Mouse (Mus musculus): ENCODE measurements around the gene Utrn. TPM values are rescaled to one million over a fixed set of nuclear protein-coding genes. Genes with fewer than 3 reads are reported as not detected.

Utrn gene
- polyA plus RNA-seq, 1 experiment from 2014 or later: 37.4 TPM

GRCm38 (mm10) chr10:12798248-12798647 lies 70.9 kb downstream of the Utrn start:
- H3K36me3 ChIP-seq (ENCODE audit: control insufficient read depth, insufficient read depth, low read length): no peaks in the 10 kb centered on the region
- H3K4me3 ChIP-seq (ENCODE audit: low read length): no peak overlapping the region
- H3K27ac ChIP-seq (ENCODE audit: low read length): no peak overlapping the region
- no peak for ATAC-seq
- H3K27me3 ChIP-seq (replicated peaks; ENCODE audit: control insufficient read depth, insufficient read depth, low read length): no peaks in the 10 kb centered on the region
- no peak overlapping the region for H3K9ac ChIP-seq (ENCODE audit: low read depth, low read length)
- WGBS: 83% methylated on average over 4 of the region's 4 CpGs
- no peaks in the 10 kb centered on the region for H3K9me3 ChIP-seq (ENCODE audit: control insufficient read depth, low read length)
- H3K4me1 ChIP-seq (ENCODE audit: control insufficient read depth, insufficient read depth, low read length): no peaks in the 10 kb centered on the region
- H3K4me2 ChIP-seq (ENCODE audit: low read depth, low read length): no peak overlapping the region

GRCm38 (mm10) chr10:12796510-12796840 lies 72.7 kb downstream of the Utrn start:
- Histone ChIP-seq H3K27me3 (replicated peaks; ENCODE audit: control insufficient read depth, insufficient read depth, low read length) (no peaks in the 10 kb centered on the region), H3K4me2 (ENCODE audit: low read depth, low read length) (no peak overlapping the region), H3K4me1 (ENCODE audit: control insufficient read depth, insufficient read depth, low read length) (peaks cover 4% of the 10 kb centered on the region; the same call in 1 of the 2 replicates), H3K9ac (ENCODE audit: low read depth, low read length) (no peak overlapping the region), H3K36me3 (ENCODE audit: control insufficient read depth, insufficient read depth, low read length) (no peaks in the 10 kb centered on the region), H3K4me3 (ENCODE audit: low read length) (no peak overlapping the region), H3K27ac (ENCODE audit: low read length) (no peak overlapping the region), H3K9me3 (ENCODE audit: control insufficient read depth, low read length) (no peaks in the 10 kb centered on the region)
- ATAC-seq: no peak
- WGBS: 86% methylated on average over 1 of the region's 1 CpGs

- H3K4me1 ChIP-seq (ENCODE audit: control insufficient read depth, insufficient read depth, low read length): peaks cover 4% of the 10 kb centered on the region; the same call in 1 of the 2 replicates
- no peak overlapping the region for H3K4me2 ChIP-seq (ENCODE audit: low read depth, low read length)
- no peak overlapping the region for H3K9ac ChIP-seq (ENCODE audit: low read depth, low read length)
- H3K27me3 ChIP-seq (replicated peaks; ENCODE audit: control insufficient read depth, insufficient read depth, low read length): no peaks in the 10 kb centered on the region
- no peak overlapping the region for H3K4me3 ChIP-seq (ENCODE audit: low read length)
- H3K27ac ChIP-seq (ENCODE audit: low read length): no peak overlapping the region
- no peaks in the 10 kb centered on the region for H3K36me3 ChIP-seq (ENCODE audit: control insufficient read depth, insufficient read depth, low read length)
- no peak for ATAC-seq
- no peaks in the 10 kb centered on the region for H3K9me3 ChIP-seq (ENCODE audit: control insufficient read depth, low read length)
- WGBS: 71% methylated on average over 8 of the region's 8 CpGs
Measured at GRCm38 (mm10) chr10:12795796-12796509, 73.2 kb downstream of the Utrn start.

GRCm38 (mm10) chr10:12792049-12792448 lies 77.1 kb downstream of the Utrn start:
- H3K27ac ChIP-seq (ENCODE audit: low read length): no peak overlapping the region
- H3K9ac ChIP-seq (ENCODE audit: low read depth, low read length): no peak overlapping the region
- ATAC-seq: peak; percentile 24; the same call in 1 of the 2 replicates
- H3K4me1 ChIP-seq (ENCODE audit: control insufficient read depth, insufficient read depth, low read length): peaks cover 7% of the 10 kb centered on the region; the same call in 1 of the 2 replicates
- H3K9me3 ChIP-seq (ENCODE audit: control insufficient read depth, low read length): no peaks in the 10 kb centered on the region
- no peaks in the 10 kb centered on the region for H3K27me3 ChIP-seq (replicated peaks; ENCODE audit: control insufficient read depth, insufficient read depth, low read length)
- no peak overlapping the region for H3K4me3 ChIP-seq (ENCODE audit: low read length)
- no peaks in the 10 kb centered on the region for H3K36me3 ChIP-seq (ENCODE audit: control insufficient read depth, insufficient read depth, low read length)
- no peak overlapping the region for H3K4me2 ChIP-seq (ENCODE audit: low read depth, low read length)
- 43% methylated on average over 6 of the region's 6 CpGs for WGBS

GRCm38 (mm10) chr10:12790881-12791280 lies 78.3 kb downstream of the Utrn start:
- Histone ChIP-seq H3K27ac (ENCODE audit: low read length) (no peak overlapping the region), H3K4me2 (ENCODE audit: low read depth, low read length) (no peak overlapping the region), H3K4me1 (ENCODE audit: control insufficient read depth, insufficient read depth, low read length) (peaks cover 7% of the 10 kb centered on the region; the same call in 1 of the 2 replicates), H3K36me3 (ENCODE audit: control insufficient read depth, insufficient read depth, low read length) (no peaks in the 10 kb centered on the region), H3K9ac (ENCODE audit: low read depth, low read length) (no peak overlapping the region), H3K27me3 (replicated peaks; ENCODE audit: control insufficient read depth, insufficient read depth, low read length) (no peaks in the 10 kb centered on the region), H3K9me3 (ENCODE audit: control insufficient read depth, low read length) (no peaks in the 10 kb centered on the region), H3K4me3 (ENCODE audit: low read length) (no peak overlapping the region)
- WGBS: 52% methylated on average over 3 of the region's 3 CpGs
- no peak for ATAC-seq

GRCm38 (mm10) chr10:12788529-12788928 lies 80.6 kb downstream of the Utrn start:
- no peaks in the 10 kb centered on the region for H3K9me3 ChIP-seq (ENCODE audit: control insufficient read depth, low read length)
- H3K4me1 ChIP-seq (ENCODE audit: control insufficient read depth, insufficient read depth, low read length): peaks cover 7% of the 10 kb centered on the region; the same call in 1 of the 2 replicates
- no peak for ATAC-seq
- H3K27me3 ChIP-seq (replicated peaks; ENCODE audit: control insufficient read depth, insufficient read depth, low read length): no peaks in the 10 kb centered on the region
- no peak overlapping the region for H3K9ac ChIP-seq (ENCODE audit: low read depth, low read length)
- 79% methylated on average over 1 of the region's 1 CpGs for WGBS
- H3K36me3 ChIP-seq (ENCODE audit: control insufficient read depth, insufficient read depth, low read length): no peaks in the 10 kb centered on the region
- no peak overlapping the region for H3K27ac ChIP-seq (ENCODE audit: low read length)
- no peak overlapping the region for H3K4me3 ChIP-seq (ENCODE audit: low read length)
- no peak overlapping the region for H3K4me2 ChIP-seq (ENCODE audit: low read depth, low read length)

GRCm38 (mm10) chr10:12787965-12788364 lies 81.2 kb downstream of the Utrn start:
- Histone ChIP-seq H3K9ac (ENCODE audit: low read depth, low read length) (no peak overlapping the region), H3K27me3 (replicated peaks; ENCODE audit: control insufficient read depth, insufficient read depth, low read length) (no peaks in the 10 kb centered on the region), H3K4me3 (ENCODE audit: low read length) (no peak overlapping the region), H3K36me3 (ENCODE audit: control insufficient read depth, insufficient read depth, low read length) (no peaks in the 10 kb centered on the region), H3K9me3 (ENCODE audit: control insufficient read depth, low read length) (no peaks in the 10 kb centered on the region), H3K4me2 (ENCODE audit: low read depth, low read length) (no peak overlapping the region), H3K27ac (ENCODE audit: low read length) (no peak overlapping the region), H3K4me1 (ENCODE audit: control insufficient read depth, insufficient read depth, low read length) (peaks cover 7% of the 10 kb centered on the region; the same call in 1 of the 2 replicates)
- WGBS: 55% methylated on average over 6 of the region's 6 CpGs
- ATAC-seq: peak; percentile 71

- no peak overlapping the region for H3K9ac ChIP-seq (ENCODE audit: low read depth, low read length)
- H3K4me1 ChIP-seq (ENCODE audit: control insufficient read depth, insufficient read depth, low read length): 0 out of 2 replicates have a peak, but pooled peaks cover 3% of the 10 kb centered on the region
- H3K4me3 ChIP-seq (ENCODE audit: low read length): no peak overlapping the region
- ATAC-seq: no peak
- H3K4me2 ChIP-seq (ENCODE audit: low read depth, low read length): no peak overlapping the region
- no peaks in the 10 kb centered on the region for H3K27me3 ChIP-seq (replicated peaks; ENCODE audit: control insufficient read depth, insufficient read depth, low read length)
- WGBS: 95% methylated on average over 5 of the region's 5 CpGs
- H3K9me3 ChIP-seq (ENCODE audit: control insufficient read depth, low read length): no peaks in the 10 kb centered on the region
- no peaks in the 10 kb centered on the region for H3K36me3 ChIP-seq (ENCODE audit: control insufficient read depth, insufficient read depth, low read length)
- H3K27ac ChIP-seq (ENCODE audit: low read length): no peak overlapping the region
Measured at GRCm38 (mm10) chr10:12785299-12785698, 83.9 kb downstream of the Utrn start.

GRCm38 (mm10) chr10:12781381-12781907 lies 87.7 kb downstream of the Utrn start:
- Histone ChIP-seq H3K36me3 (ENCODE audit: control insufficient read depth, insufficient read depth, low read length) (no peaks in the 10 kb centered on the region), H3K9ac (ENCODE audit: low read depth, low read length) (no peak overlapping the region), H3K4me3 (ENCODE audit: low read length) (no peak overlapping the region), H3K4me2 (ENCODE audit: low read depth, low read length) (no peak overlapping the region), H3K4me1 (ENCODE audit: control insufficient read depth, insufficient read depth, low read length) (no peaks in the 10 kb centered on the region), H3K27me3 (replicated peaks; ENCODE audit: control insufficient read depth, insufficient read depth, low read length) (no peaks in the 10 kb centered on the region), H3K27ac (ENCODE audit: low read length) (no peak overlapping the region), H3K9me3 (ENCODE audit: control insufficient read depth, low read length) (no peaks in the 10 kb centered on the region)
- 82% methylated on average over 4 of the region's 4 CpGs for WGBS
- ATAC-seq: no peak

All from intestine, embryonic 16.5 days (tissue).